Mouse (Mus musculus) B cell, adult 2 months (primary cell): Measurements from ENCODE around the gene Atp1a3.
A peak's percentile ranks its signal among the peaks of the same experiment; 100 is the strongest.

Experiments used
- DNase-seq, 2 experiments: peaks; one replicate each; pipeline ENCODE4 v3.0.0; 2022

The Atp1a3 gene

DNA sequence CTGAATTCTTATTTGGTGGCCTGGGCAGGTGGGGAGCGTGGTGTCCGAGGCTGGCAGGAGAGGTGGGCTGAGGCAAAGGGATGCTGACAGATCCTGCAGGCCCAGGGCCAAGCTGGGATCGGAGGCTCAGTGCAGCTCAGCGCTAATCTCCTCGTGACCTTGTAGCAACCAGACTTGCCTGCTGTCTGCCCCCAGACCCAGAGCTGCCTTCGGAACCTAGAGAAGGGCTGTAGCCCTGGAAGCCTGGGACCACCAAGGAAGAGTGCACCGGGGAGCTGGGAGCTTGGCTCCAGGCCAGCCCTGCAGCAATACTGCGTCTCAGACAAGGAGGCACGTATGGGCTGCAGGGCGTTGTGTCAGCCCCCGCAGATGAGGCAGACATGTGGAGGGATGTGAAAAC, 2.5 kb downstream of the Atp1a3 start:
- no peak for DNase-seq

DNA sequence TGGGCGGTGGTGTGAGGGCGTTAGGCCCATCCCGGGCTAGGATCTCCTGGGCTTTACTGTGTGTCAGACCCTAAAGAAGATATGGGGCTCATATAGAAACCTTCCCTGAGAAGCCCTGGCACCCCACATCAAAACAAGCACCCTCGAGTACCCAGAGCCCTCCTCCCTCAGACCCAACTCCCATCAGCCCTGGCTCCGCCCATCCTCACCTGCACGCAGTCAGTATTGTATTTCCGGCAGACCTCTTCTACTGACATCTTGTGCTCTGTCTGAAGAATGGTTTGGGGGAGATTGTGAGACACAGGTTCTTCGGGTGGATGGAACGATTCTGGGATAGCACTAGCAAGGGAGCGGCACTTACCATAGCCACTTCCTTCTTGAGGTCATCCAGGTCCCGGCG, 5.0 kb downstream of the Atp1a3 start:
- DNase-seq: no peak

DNA sequence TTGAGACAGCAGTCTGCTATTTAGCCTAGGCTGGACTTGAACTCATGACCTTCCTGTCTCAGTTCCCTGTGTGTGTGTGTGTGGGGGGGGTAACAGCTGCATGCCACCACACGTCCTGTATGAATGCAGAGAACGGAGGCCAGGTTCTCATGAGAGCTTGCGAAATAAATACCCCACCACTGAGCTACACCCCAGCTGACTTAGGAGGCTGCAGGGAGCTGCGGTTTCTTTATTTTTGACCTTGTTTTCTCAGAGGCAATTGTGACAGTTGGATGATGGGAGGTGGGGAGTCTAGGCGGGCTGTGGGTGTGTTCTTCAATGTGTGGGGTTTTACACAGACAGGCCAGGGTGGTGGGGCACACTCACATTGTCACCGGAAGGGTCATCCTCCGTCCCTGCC, 5.5 kb downstream of the Atp1a3 start:
- DNase-seq: no peak

DNA sequence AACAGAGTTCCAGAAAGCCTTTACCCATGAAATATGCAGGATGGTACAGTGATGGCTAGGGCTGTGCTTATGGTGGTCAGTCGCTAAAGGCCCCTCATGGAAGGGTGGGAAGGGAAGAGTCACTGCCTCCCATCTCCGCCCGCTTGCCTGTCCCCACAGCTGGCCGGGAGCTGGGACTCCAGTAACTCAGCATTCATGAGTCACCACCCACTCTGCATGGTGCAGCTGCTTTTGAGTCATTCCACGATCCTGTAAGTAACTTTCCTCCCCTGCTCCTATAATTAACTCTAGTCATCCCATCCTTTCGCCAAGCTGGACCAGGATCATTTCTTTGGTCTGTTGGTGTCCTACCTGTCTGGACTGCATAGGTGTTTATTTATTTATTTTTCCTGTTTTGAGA, 12.7 kb downstream of the Atp1a3 start:
- no peak for DNase-seq

DNA sequence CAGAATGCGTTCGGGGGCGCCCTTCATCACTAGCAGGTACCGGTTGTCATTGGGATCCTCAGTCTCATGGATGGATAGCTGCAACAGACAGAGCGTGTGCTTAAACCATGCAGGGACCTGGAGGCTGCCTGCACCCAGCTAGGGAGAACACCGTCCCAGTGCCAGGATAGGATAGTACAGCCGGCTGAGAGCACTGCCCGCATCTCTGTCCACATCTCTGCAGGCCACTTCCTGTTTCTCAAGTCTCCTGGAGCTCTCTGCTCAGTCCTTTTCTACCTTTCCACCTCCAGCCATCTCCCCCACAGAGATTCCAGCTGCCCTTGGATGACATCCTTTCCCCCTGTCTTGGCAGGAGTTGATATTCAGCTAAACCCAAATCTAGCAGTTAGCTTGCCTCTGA, 15.3 kb downstream of the Atp1a3 start:
- no peak for DNase-seq

DNA sequence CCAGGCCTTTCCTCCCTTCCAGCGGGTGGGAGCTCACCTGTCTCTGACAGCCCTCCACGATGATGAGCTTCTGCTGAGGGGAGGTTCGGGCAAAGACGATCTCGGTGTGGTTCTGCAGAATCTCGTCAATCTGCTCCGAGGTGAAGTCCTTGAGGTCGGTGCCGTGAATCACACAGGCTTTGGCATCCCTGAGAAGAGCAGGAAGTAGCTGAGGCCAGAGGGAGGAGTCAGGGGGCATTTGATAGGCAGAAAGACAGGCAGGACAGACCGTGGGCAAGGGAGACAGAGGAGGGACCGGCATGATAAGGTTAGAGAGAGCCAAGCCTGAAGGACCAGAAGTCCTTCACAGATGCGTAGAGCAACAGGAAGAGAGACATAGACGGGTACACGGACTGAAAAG, 17.8 kb downstream of the Atp1a3 start:
- DNase-seq: no peak

DNA sequence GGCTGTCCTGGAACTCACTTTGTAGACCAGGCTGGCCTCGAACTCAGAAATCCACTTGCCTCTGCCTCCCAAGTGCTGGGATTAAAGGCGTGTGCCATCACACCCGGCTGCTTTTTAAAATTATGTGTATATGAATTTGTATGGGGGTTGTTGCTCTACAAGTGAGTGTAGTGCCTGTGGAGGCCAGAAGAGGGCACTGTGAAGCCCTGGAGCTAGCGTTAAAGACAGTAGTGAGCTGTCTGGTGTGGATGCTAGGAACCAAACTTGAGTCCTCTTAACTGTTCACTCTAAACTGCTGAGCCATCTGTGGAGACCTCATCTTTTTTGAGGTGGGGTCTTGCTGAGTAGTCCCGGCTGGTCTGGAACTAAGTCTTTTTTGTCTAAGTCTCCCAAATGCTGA, 20.0 kb downstream of the Atp1a3 start:
- DNase-seq: no peak

DNA sequence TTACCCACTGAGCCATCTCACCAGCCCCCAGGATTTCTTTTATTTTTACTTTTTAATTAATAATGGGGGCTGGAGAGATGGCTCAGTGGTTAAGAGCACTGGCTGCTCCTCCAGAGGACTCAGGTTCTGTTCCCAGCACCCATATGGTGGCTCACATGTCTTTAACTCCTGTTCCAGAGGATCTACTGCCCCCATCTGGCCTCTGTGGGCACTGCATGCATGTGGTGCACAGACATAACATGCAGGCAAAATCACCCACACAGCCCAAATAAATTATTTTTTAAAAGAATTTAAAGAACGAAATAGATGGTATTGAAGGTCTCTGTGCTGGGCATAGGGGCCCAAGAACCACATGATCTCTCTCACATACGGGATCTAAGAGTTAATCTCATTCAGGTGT, 21.5 kb downstream of the Atp1a3 start:
- peak in 1 of 2 experiments; percentile 19 for DNase-seq

DNA sequence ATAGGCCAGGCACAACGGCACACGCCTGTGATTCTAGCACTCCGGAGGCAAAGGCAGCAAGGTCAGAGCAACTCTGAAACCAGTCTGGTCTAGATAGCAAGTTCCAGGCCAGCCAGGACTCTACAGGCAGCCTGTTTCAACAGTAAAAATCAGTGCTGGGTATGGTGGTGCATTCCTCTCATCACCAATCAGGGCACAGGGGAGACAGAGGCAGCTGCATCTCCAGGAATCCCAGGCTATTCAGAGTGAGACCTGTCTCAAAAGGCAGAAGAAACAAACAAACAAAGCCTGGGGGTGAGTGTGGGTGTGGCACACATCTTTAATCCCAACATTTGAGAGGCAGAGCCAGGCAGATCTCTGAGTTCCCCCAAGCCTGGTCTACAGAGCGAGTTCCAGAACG, 22.4 kb downstream of the Atp1a3 start:
- no peak for DNase-seq

DNA sequence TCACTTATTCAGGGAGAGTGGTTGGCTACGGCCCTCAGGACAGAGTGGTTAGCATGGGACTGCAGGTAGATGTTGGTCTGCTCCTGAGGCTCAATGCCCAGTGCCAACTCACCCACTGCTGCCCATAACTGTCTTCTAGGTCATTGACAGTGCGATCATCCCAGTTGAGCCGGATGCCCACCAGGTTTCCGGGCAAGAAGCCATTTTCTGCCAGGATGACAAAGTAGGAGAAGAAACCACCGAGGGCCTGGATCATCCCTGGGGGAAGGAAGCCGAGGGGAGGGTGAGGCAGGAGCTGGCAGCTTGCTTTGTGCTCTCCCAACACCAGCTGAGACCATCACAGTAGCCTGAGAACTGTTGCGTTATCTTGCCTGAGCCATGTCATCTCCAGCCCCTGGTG, 25.3 kb downstream of the Atp1a3 start:
- no peak for DNase-seq

DNA sequence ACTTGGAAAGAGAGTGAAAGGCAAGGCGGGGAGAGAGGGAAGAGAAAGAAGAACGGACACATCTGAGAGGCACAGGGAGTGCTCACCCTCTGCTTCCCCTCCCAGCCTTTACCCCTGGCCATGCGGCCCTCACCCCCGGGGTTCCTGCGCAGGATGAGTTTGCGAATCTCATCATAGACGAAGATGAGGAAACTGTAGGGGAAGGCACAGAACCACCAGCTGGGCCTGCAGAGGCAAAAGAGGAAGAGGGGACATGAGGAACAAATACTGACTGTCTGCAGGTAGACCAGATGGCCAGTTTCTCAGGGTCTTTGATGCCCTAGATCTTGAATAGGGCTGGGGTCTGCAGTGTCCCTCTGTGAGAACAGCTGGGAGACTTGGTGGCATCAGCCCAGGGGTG, 27.0 kb downstream of the Atp1a3 start:
- DNase-seq: peak; percentile 28 to 30

DNA sequence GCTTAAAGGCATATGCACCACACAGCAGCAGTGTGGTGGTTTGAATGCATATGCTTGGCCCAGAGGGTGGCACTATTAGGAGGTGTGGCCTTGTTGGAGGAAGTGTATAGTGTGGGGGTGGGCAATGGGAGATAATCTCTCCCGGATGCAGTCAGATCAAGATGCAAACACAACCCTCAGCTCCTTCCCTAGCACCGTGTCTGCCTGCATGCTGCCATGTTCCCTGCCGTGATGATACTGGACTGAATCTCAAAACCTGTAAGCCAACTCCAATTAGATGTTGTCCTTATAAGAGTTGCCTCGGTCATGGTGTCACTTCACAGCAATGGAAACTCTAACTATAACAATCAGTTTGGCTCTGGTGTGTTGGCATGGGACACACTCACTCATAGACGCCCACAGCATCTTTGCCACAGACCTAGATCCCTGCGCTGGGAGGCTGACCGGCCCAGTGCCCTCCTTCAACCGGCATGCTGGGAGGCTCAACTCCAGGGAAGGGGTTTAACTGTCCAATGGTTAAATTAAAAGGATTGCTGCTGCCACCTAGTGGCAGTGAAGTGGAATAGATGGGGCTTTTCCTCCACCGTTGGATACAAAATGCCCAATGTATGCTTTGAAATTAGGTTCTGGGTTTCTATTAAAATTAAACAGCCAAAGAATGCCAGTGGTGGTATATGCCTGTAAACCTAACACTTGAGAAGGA, 30.7 kb downstream of the Atp1a3 start:
- peak; percentile 66 to 67 for DNase-seq

DNA sequence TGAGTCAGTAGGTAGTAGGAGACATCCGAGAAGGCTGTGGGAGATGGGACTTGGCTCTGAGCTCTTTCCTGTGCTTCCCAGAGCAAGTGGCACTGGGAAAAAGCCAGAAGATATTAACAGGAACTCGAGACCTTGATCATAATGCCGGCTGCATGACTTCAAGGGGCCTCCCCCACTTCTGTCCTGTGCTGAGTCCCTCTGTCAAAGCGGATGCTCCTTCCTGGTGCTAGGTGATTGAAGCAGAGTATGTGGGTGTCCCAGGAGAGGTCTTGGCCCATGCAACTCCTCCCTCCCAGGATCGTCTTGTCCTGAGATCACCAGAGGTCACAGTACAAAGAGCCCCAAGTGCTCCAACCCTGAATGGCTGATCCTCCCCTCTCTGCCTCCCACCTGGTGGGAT, 31.9 kb downstream of the Atp1a3 start:
- DNase-seq: no peak

DNA sequence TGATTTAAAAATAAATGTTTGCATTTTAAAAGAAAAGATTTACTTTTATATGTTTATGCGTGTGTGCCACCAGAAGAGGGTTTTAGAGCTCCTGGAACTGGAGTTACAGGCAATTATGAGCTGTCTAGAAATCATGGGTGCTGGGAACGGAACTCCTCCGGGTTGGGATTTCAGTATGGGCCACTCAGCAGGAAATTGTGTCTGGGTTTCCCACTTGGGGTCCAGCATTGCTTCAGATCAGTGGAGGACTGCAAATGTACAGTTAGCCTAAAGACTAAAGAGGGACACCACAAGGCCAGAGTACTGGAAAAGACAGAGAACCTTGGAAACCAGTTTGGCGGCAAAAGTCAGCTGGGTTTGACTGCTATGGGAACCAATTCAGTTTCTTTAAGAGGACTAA, 32.5 kb downstream of the Atp1a3 start:
- no peak for DNase-seq

DNA sequence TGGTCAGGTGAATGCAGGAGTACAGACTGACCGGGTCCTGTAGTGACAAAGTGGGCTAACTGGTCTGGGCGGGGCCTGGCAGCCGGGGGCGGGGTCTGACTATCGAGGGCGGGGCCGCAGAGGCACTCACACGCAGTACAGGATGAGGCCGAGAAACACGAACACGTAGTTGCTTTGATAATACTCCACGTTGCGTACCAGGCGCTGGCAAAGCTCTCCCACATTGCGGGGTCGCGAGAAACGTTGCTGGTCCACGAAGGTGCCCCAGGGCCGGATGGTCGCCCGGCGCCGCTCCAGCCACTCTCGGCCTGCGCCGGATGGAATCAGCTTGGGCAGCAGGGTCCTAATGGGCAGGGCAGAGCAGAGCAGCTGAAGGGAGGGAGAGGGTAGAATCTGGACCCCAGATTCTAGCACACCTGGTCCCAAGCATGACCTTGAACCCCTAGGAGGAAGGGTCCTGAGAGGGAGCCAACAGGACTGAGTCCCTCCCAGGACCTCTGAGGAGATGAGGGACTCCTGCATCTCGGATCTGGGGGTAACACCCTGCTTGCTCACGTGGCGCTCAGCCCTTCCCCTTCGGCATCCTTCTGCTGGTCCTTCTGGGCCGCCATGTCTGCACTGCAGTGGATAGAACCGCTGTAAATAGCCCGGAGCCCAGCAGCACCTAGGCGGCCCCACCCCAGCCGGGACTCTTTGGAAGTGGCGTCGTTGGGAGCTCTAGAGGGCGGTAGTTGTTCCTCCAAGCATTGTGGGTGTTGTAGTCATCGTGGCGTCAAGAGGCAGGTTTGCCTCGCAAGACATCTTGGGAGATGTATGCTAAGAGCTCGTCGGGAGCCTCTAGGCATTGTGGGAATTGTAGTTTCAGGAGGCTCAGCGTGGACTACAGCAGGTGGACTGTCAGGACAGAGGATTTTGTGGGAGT, 33.5 kb downstream of the Atp1a3 start, which contains the start of gene Rabac1:
Rabac1 (minus strand) TSS at position 783 of the 922 bp plus-strand sequence.
- peak; percentile 86 to 88 for DNase-seq

DNA sequence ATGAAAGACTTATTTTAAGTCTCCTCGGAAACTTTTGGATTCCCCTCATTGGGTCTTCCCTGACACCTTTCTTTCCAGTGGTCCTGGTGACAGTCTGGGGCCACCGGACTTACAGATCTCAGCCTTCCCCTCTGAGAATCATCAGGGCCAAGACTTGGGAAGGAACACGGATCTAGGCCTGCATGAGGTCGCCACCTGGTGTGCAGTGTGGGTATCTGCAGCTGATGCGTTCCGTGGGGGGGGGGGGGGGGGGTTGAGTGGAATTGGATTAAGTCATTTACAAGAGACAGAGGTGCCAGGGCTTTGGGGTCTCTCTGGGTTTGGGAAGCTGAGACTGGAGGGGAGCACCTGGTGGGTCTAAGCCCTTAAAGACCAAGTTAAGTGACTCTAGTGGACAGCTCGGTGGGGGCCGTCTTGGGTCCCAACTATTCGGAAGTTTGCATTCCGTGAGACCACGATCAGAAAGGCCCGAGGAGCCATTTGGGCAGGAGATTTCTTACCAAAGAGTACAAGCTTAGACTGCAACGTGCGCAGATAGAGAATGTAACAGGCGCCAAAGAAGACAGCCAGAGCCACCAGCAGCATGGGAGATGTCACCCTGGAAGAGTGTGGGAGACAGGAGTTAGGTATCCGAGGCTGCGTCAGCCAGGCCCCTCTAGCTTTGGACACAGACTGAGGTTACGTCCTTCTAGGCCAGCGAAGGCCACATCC, 34.3 kb downstream of the Atp1a3 start:
- DNase-seq: peak; percentile 57

DNA sequence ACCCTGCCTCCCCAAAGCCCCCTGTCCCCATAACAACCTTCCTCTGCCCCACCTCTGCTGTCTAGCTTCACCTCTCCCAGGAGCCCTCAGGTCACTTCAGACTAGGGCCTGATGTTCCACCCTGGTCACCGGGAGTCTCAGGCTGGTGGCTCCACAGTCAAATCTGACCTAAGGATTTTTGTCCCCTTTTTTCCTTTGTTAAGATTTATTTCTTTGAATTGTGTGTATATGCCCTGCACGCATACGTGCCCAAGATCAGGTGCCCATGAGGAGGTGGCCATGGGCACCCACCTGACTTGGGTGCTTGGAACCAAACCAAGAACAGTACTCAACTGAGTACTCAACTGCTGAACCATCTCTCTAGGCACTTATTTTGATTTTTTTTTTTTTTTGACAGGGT, 35.4 kb downstream of the Atp1a3 start:
- no peak for DNase-seq

DNA sequence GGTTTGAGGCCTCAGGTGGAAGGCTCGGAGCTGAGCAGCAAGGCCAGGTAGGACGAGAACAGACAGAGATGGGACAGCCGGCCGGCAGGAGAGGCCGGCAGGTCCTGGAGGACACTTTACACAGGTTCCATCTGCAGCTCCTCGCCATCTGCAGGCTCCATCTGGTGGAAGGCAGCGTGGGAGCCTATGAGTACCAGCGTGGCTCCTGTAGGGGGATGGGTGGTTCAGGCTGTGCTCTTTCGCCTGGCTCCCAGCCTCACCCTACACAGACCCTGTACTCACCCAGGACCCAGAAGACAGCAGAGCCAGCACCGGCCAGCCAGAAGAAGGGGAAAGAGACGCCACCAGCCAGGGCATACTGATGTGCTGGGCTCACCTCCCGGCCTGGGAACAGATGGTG, 36.0 kb downstream of the Atp1a3 start:
- DNase-seq: no peak

DNA sequence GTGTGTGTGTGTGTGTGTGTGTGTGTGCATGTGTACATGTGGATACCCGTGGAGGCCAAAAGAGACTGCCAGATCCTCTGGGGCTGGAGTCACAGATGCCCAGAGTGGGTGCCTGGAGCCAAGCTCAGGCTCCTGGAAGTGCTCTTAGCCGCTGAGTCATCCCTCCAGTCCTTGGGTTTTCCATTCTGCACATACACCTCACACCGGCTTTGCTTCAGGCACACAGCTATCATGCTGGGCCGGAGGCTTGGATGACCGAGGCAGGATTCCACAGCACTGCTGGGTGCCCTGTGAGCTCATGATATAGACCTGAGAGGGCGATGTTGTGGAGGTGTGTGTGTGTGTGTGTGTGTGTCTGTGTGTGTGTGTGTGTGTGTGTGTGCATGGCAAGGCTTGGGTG, 37.3 kb downstream of the Atp1a3 start:
- no peak for DNase-seq

DNA sequence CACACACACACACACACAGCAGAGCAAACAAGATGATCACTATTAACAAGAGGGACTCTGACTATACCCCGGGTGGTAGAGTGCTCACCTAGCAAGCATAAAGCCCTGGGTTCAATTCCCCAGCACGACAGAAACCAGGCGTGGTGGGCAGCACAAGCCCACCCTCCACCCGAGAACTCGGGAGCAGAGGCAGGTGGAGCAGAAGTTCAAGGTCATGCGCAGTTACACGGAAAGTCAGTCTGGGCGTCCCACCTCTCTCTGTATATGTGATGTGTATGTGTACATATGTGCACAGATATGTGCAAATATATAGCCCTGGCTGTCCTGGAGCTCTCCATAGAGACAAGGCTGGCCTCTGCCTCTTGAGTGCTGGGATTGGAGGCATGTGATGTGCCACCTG, 37.8 kb downstream of the Atp1a3 start:
- no peak for DNase-seq

DNA sequence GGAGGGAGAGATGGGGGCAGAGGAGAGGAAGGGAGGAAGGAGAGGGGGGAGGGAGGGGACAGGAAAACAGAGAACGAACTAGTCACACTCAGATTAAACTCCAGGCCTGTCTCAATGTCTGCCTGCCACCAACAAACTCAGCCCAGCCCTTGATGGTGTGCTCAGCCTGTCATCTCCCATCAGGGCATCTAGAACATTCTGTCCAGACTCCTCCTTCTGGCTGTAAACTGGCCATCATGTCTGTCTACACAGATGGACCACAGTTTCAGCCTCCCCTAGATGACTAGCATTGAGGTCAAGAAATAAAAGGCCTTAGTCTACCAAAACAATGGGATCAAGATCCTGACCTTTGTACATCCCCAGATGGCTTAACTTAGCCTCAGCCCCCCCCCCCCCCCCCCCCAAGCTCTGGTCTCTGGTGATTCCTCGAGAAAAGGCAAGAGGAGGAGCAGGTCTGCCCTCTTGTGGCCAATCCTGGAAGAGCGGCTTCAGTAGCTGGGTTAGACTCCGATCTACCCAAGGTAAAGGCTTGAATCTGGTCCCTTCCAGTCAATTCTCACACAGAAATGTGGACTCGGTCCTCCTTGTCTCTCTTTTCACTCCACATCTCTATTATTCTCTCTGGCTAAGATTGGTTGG, 40.7 kb downstream of the Atp1a3 start:
- DNase-seq: peak; percentile 90

DNA sequence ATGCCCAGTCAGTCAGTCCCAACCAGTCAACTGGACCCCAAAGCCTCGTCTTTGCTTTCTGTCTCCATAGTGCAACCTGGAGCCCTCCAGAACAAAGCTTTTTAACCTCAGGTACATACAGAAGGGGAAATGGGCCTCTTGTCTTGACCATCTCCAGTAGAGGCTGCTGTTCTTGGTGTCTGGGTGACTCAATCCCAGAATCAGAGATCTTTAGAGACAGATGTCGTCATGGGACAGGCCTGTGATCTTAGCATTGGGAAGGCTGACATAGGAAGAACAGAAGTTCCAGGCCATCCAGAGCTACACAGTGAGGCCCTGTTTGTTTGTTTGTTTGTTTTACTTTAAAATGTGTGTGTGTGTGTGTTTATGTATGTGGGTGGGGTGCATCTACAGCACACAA, 41.5 kb downstream of the Atp1a3 start:
- DNase-seq: no peak

DNA sequence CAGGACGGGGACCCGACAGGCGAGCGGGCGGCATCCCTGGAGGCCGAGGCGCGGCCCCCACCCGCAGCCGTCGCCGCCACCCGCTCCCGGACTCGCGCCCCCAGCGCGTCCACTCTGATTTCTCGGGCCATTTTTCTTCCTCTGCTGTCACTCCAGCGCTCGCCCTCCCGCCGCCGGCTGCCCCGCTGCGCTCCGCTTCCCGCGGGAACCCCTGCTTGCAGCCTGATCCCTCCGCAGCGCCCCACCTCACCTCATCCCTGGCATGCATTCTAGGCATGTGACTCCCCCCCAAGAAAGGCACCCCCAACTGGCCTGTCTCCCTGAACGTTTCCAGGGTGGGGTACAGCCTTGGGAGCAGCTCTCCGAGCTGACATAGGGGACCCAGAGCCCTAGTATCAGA, 50.5 kb downstream of the Atp1a3 start:
- no peak for DNase-seq
